Mouse (Mus musculus): Measurements from ENCODE around the gene Gla. TPM values are rescaled to one million over a fixed set of nuclear protein-coding genes. Genes with fewer than 3 reads are reported as not detected.

The Gla gene
- polyA plus RNA-seq, 1 experiment from 2014 or later: 4.1 TPM

DNA sequence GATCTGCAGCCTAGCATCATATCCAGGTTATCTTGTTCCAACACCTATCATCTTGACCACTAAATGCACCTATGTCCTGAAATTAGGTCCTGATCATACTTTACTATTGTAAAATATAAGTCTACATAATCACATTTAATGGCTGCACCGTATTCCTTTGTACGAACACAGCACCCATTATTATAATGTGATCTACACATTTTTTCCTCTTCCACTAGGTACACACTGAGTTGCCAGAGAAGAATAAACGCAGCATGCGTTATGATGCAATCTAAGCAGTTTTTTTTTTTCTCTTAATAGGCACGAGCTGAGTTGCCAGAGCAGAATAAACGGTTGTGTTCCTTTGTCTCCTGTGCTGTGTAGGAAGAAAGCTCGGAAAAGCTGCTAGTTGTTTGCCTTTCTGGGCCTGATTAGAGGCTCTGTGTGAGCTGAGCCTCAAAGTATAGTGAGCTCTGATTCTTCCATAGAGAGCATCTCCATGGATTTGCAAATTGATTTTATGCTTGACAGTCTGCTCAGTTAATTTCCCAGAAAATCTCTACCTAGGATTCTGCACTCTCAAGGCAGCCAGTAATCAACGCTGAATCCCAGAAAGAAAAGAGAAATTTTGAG is 19.4 kb upstream of the Gla start:
- peak; percentile 89 for ATAC-seq
- H3K9ac ChIP-seq (replicated peaks): no peak overlapping the region
- peaks cover 11% of the 10 kb centered on the region for H3K4me1 ChIP-seq (replicated peaks)
- no peaks in the 10 kb centered on the region for H3K36me3 ChIP-seq
- no peak overlapping the region for H3K4me3 ChIP-seq (replicated peaks)
- peaks cover 39% of the 10 kb centered on the region for H3K27me3 ChIP-seq
- peak overlapping the region; percentile 19; the same call in 1 of the 2 replicates for H3K4me2 ChIP-seq (replicated peaks)
- peak overlapping the region; percentile 81 for H3K27ac ChIP-seq
- no peaks in the 10 kb centered on the region for H3K9me3 ChIP-seq
- WGBS: 29% methylated on average over 8 of the region's 8 CpGs

DNA sequence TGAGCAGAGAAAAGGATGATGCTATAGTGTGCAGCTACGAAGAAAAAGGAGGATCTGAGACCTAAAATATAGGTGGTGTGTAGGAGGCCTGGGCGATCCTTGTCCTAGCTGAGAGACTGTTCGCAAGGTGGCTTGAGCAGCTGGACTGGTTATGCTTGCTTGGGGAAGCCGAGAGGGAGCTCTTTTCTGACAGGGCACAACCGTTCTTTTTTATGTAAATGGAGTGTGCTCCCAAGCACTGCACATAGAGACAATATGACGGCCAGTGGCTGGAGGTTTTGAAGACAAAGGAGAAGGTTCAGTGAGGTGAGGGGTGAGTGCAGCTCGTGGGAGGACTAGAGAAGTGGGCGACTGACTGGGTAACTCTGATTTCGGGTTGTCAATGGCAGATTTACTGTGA is 18.8 kb upstream of the Gla start:
- WGBS: 30% methylated on average over 9 of the region's 9 CpGs
- peak overlapping the region; percentile 81 for H3K27ac ChIP-seq
- H3K36me3 ChIP-seq: no peaks in the 10 kb centered on the region
- H3K9me3 ChIP-seq: no peaks in the 10 kb centered on the region
- peak overlapping the region; percentile 19; the same call in 1 of the 2 replicates for H3K4me2 ChIP-seq (replicated peaks)
- 0 out of 2 replicates have a peak overlapping the region, but pooled peaks have one; percentile 32 for H3K9ac ChIP-seq (replicated peaks)
- H3K27me3 ChIP-seq: peaks cover 39% of the 10 kb centered on the region
- H3K4me3 ChIP-seq (replicated peaks): no peak overlapping the region
- H3K4me1 ChIP-seq (replicated peaks): peaks cover 11% of the 10 kb centered on the region
- peak; percentile 77 for ATAC-seq

- WGBS: 61% methylated on average over 2 of the region's 2 CpGs
- no peak overlapping the region for H3K4me3 ChIP-seq (replicated peaks)
- peaks cover 19% of the 10 kb centered on the region for H3K27me3 ChIP-seq
- H3K9me3 ChIP-seq: no peaks in the 10 kb centered on the region
- H3K4me2 ChIP-seq (replicated peaks): no peak overlapping the region
- no peak for ATAC-seq
- H3K9ac ChIP-seq (replicated peaks): no peak overlapping the region
- no peaks in the 10 kb centered on the region for H3K36me3 ChIP-seq
- no peak overlapping the region for H3K27ac ChIP-seq
- H3K4me1 ChIP-seq (replicated peaks): 0 out of 2 replicates have a peak, but pooled peaks cover 3% of the 10 kb centered on the region
These were observed 13.4 kb upstream of the Gla start for GRCm38 (mm10) chrX:134614306-134614705.

GRCm38 (mm10) chrX:134612285-134612959 is 11.5 kb upstream of the Gla start:
- peak overlapping the region; percentile 51 for H3K4me2 ChIP-seq (replicated peaks)
- ATAC-seq: peak; percentile 92
- no peaks in the 10 kb centered on the region for H3K9me3 ChIP-seq
- 27% methylated on average over 15 of the region's 15 CpGs for WGBS
- peak overlapping the region; percentile 41 for H3K9ac ChIP-seq (replicated peaks)
- peak overlapping the region; percentile 76 for H3K27ac ChIP-seq
- no peaks in the 10 kb centered on the region for H3K36me3 ChIP-seq
- peak overlapping the region; percentile 31 for H3K4me3 ChIP-seq (replicated peaks)
- H3K27me3 ChIP-seq: peaks cover 10% of the 10 kb centered on the region
- 0 out of 2 replicates have a peak, but pooled peaks cover 3% of the 10 kb centered on the region for H3K4me1 ChIP-seq (replicated peaks)

DNA sequence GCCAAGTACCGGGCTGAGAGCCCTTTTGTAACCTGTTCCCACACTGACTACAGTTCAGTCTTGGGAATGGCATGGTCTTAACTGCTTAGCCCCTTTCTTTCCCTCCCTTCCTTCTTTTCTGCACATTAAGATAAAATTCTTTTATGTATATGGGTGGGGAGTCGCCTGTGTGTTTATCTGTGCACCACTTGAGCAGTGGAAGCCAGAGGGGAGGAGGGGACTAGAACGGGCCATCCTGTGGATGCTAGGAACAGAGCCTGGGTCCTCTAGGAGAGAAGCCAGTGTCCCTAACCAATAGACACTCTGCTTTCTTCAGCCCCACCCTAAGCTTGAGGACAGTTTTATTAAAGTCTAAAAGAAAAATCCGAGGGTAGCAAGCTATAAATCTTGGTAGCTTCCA is 10.1 kb upstream of the Gla start:
- 91% methylated on average over 4 of the region's 4 CpGs for WGBS
- H3K4me1 ChIP-seq (replicated peaks): 0 out of 2 replicates have a peak, but pooled peaks cover 3% of the 10 kb centered on the region
- no peak for ATAC-seq

DNA sequence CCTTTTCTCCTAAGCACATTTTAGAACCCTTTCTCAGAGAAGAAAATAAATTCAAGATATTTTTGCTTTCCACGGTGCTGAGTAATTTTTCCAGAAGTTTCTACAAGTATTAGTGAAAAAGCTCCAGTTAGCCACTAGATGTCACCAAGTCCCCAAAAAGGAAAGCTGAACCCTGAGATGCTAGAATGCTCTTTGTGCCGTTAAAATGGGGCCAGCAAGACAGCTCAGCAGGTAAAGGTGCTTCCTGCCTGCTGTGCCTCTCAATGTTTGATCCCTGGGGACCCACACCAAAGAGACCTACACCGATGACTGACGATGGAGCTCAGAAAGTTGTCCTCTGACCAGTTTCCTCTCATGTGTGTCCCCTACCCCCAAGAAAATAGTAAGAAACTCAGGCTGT is 8.5 kb upstream of the Gla start:
- no peak overlapping the region for H3K4me2 ChIP-seq (replicated peaks)
- H3K4me3 ChIP-seq (replicated peaks): no peak overlapping the region
- ATAC-seq: no peak
- H3K4me1 ChIP-seq (replicated peaks): 0 out of 2 replicates have a peak, but pooled peaks cover 3% of the 10 kb centered on the region
- WGBS: 47% methylated on average over 4 of the region's 4 CpGs
- no peaks in the 10 kb centered on the region for H3K36me3 ChIP-seq
- H3K9ac ChIP-seq (replicated peaks): no peak overlapping the region
- H3K9me3 ChIP-seq: no peaks in the 10 kb centered on the region
- H3K27me3 ChIP-seq: no peaks in the 10 kb centered on the region
- H3K27ac ChIP-seq: no peak overlapping the region

More for the DNA sequence above, 10.1 kb upstream of the Gla start:
- no peaks in the 10 kb centered on the region for H3K9me3 ChIP-seq
- no peak overlapping the region for H3K4me3 ChIP-seq (replicated peaks)
- no peaks in the 10 kb centered on the region for H3K27me3 ChIP-seq
- H3K4me2 ChIP-seq (replicated peaks): no peak overlapping the region
- H3K36me3 ChIP-seq: no peaks in the 10 kb centered on the region
- no peak overlapping the region for H3K9ac ChIP-seq (replicated peaks)
- no peak overlapping the region for H3K27ac ChIP-seq

DNA sequence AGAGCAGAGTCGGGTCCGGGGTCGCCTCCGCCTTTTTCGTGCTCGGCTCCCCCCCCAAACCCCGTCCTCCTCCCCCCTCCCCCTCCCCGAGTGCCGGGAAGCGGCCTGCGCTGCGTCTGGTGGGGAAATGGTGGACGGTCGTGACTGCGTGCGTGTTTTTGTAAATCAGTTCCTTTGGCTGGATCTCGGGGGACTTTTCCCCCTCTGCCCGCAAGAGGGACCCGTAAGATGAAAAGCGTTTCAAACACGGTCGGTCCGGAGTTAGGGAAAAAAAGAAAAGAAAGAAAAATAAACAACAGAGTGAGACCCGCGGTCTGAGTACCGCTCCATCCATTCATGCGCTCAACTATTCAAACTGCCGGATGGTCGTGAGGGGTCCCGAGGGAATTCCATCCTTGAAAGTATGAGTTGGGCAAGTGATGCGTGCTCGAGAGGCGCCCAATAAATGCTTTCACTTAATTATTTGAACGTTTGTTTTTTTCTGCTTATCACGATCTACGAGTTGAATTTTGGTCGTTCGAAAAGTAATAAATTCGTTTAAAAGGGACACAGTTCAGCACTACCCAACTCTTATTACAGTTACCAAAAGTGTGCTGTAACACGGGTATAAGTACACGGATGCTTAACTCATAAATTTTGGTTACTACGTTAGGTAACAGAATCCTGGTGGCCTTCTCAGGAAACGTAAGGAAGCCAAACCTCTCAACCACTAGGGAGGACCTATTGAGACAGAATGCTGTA is 625 bp upstream of the Gla start:
- H3K4me3 ChIP-seq (replicated peaks): peak overlapping the region; percentile 53
- peak overlapping the region; percentile 57 for H3K9ac ChIP-seq (replicated peaks)
- no peaks in the 10 kb centered on the region for H3K9me3 ChIP-seq
- peak; percentile 91 for ATAC-seq
- WGBS: 23% methylated on average over 42 of the region's 43 CpGs
- H3K27ac ChIP-seq: peak overlapping the region; percentile 91
- no peaks in the 10 kb centered on the region for H3K27me3 ChIP-seq
- H3K4me1 ChIP-seq (replicated peaks): peaks cover 21% of the 10 kb centered on the region
- H3K36me3 ChIP-seq: no peaks in the 10 kb centered on the region
- peak overlapping the region; percentile 55 for H3K4me2 ChIP-seq (replicated peaks)

- WGBS: 33% methylated on average over 10 of the region's 10 CpGs
- Histone ChIP-seq H3K4me1 (replicated peaks) (peaks cover 21% of the 10 kb centered on the region), H3K9me3 (no peaks in the 10 kb centered on the region), H3K4me2 (replicated peaks) (peak overlapping the region; percentile 62), H3K36me3 (no peaks in the 10 kb centered on the region), H3K9ac (replicated peaks) (peak overlapping the region; percentile 61), H3K27ac (peak overlapping the region; percentile 77), H3K4me3 (replicated peaks) (peak overlapping the region; percentile 53), H3K27me3 (no peaks in the 10 kb centered on the region)
- 0 out of 2 replicates have a peak, but pooled peaks have one; percentile 3 for ATAC-seq
These were observed 881 bp downstream of the Gla start for GRCm38 (mm10) chrX:134599922-134600565.

DNA sequence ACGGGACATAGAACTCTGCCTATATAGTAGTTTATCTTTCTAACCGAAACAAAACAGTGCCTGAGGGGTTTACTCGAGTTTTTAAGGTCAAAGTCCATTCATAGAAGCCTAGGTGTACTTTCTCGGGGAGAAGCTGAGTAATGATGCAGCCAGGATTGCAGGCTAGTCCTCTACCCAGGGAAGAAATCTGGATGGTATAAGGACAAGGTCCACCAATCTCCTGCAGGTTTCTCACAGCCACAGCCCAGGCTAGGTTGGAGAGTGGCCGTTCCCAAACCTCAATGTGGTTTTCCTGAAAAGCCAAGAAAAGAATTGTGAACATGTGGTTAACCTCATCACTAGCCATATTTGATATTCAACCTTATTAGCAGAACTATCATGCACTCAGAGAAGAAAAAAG is 11.1 kb downstream of the Gla start:
- no peaks in the 10 kb centered on the region for H3K9me3 ChIP-seq
- H3K4me3 ChIP-seq (replicated peaks): no peak overlapping the region
- H3K4me2 ChIP-seq (replicated peaks): no peak overlapping the region
- no peaks in the 10 kb centered on the region for H3K27me3 ChIP-seq
- ATAC-seq: no peak
- no peak overlapping the region for H3K27ac ChIP-seq
- H3K9ac ChIP-seq (replicated peaks): no peak overlapping the region
- 69% methylated on average over 5 of the region's 5 CpGs for WGBS
- H3K36me3 ChIP-seq: peaks cover 10% of the 10 kb centered on the region
- peaks cover 12% of the 10 kb centered on the region for H3K4me1 ChIP-seq (replicated peaks)

DNA sequence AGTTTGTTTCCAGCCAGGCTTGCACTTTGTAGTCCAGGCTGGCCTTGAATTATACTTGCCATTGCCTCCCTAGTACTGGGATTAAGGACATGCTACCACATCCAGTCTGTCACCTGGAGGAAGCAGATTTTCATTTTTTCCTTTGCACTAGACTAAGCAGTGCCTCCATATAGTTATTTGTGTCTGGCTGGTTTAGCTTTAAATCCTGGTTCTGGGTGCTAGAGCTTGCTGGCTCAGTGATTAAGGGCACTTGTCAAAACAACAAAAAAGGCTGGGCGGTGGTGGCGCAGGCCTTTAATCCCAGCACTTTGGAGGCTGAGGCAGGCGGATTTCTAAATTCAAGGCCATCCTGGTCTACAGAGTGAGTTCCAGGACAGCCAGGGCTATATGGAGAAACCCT is 11.9 kb downstream of the Gla start:
- no peaks in the 10 kb centered on the region for H3K9me3 ChIP-seq
- H3K36me3 ChIP-seq: peaks cover 10% of the 10 kb centered on the region
- ATAC-seq: no peak
- no peak overlapping the region for H3K4me3 ChIP-seq (replicated peaks)
- no peak overlapping the region for H3K27ac ChIP-seq
- H3K4me2 ChIP-seq (replicated peaks): no peak overlapping the region
- H3K4me1 ChIP-seq (replicated peaks): peaks cover 12% of the 10 kb centered on the region
- no peak overlapping the region for H3K9ac ChIP-seq (replicated peaks)
- no peaks in the 10 kb centered on the region for H3K27me3 ChIP-seq
- WGBS: 78% methylated on average over 3 of the region's 3 CpGs

DNA sequence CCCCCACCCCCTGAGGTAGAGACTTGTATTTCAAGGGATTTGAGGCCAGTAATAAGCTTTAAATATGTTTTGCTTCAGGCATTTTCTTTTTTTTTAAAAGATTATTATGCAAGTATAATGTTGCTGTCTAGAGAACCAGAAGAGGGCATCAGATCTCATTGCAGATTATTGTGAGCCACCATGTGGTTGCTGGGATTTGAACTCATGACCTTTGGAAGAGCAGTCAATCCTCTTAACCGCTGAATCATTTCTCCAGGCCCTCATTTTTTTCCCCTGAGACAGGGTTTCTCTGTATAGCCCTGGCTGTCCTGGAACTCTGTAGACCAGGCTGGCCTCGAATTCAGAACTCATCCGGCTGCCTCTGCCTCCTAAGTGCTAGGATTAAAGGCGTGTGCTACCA is 12.7 kb downstream of the Gla start:
- H3K9ac ChIP-seq (replicated peaks): no peak overlapping the region
- peaks cover 10% of the 10 kb centered on the region for H3K36me3 ChIP-seq
- WGBS: 86% methylated on average over 4 of the region's 4 CpGs
- ATAC-seq: no peak
- H3K4me2 ChIP-seq (replicated peaks): no peak overlapping the region
- no peak overlapping the region for H3K4me3 ChIP-seq (replicated peaks)
- no peaks in the 10 kb centered on the region for H3K9me3 ChIP-seq
- peaks cover 12% of the 10 kb centered on the region for H3K4me1 ChIP-seq (replicated peaks)
- no peak overlapping the region for H3K27ac ChIP-seq
- H3K27me3 ChIP-seq: no peaks in the 10 kb centered on the region

Data from midbrain, embryonic 13.5 days (tissue).